Mouse (Mus musculus) gastrocnemius, postnatal 36 days (tissue): ENCODE measurements around the gene Ttc25. TPM values are rescaled to one million over a fixed set of nuclear protein-coding genes. Genes with fewer than 3 reads are reported as not detected.
A peak's percentile ranks its signal among the peaks of the same experiment; 100 is the strongest.
"Not testable (repeated sequence)": the region's sequence is repeated elsewhere in the genome, so short reads cannot be mapped to it uniquely, and the experiment has no call there.

Experiments
- DNase-seq, 2 experiments: peaks; one replicate each; pipeline ENCODE4 v3.0.0; 2022
- intact Hi-C: fragments of 180-260 bp; cut with DNase I; formaldehyde crosslinking; loops from one replicate; pipeline ENCODE4 v1.15.1; 2025
- total RNA-seq, 2 experiments: library from RNA; stranded (reverse); gene quantifications; 2 replicates each; pipeline ENCODE4 v1.2.3; 2021

The Ttc25 gene
- total RNA-seq, 2 experiments from 2014 or later, result 0.10 to 0.54 TPM

GRCm38 (mm10) chr11:100594608-100595007 lies 49.2 kb downstream of the Ttc25 start:
- DNase-seq, result no peak
- intact Hi-C loops, result no loop called here

DNA sequence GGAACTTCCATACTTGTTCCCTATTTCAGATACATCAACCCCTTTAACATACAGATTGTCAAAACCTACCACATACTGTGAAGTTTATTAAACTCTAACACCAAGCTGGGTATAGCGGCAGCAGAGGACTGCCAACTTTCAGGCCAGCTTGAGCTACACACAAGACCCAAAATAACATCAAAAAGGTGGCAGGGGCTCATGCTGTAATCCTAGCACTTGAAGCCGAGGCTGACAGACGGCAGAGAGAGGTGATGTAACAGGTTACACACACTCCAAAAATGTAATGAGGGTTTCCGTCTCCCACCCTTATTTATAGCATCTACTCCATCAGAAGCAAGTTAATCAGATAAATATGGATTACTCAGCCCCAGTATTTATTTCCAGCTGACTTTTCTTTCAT lies 50.1 kb downstream of the Ttc25 start:
- no peak for DNase-seq
- intact Hi-C loops, result no loop called here

DNA sequence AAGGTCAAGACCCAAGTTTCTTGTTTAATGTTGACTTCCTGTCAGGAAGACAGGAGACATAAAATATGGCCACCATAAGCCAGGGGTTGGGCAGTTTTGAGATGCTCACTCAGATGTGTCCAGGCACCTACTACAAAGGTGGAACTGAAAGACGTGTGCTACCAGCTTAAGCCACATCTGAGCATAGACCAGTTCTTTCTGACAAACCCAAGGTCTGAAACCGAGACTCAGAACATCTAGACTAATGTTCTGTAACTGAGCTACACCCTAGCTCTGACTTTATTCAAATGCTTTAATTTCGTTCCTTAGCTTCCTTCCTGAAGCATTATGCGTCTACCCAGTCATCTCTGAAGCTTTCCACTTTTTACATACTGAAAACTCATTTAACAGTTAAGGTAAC lies 52.7 kb downstream of the Ttc25 start:
- DNase-seq, result no peak
- intact Hi-C loops, result no loop called here

GRCm38 (mm10) chr11:100601372-100601771 lies 56.0 kb downstream of the Ttc25 start:
- intact Hi-C loops, result no loop called here

GRCm38 (mm10) chr11:100603155-100603554 lies 57.7 kb downstream of the Ttc25 start:
- no peak for DNase-seq
- intact Hi-C loops, result no loop called here

More at GRCm38 (mm10) chr11:100601372-100601771, 56.0 kb downstream of the Ttc25 start:
- no peak for DNase-seq

DNA sequence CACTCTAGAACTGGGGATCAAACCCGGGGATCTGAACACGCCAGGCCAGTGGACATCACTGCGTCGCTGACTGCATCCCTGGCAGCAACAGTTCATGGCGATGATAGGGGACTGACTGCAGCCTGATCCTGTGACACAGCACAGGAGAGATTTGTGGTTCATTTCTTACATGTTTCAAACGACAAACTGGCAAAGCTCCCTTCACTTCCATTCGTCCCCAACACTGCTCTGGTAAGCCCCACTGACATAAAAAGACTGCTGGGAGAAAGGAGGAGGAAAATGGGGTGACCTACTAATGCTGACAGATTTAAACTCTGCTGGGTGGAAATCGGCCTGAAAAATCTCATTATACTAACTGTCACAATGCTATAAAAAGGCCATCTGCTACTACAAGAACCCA lies 58.4 kb downstream of the Ttc25 start:
- no peak for DNase-seq
- intact Hi-C loops, result no loop called here

DNA sequence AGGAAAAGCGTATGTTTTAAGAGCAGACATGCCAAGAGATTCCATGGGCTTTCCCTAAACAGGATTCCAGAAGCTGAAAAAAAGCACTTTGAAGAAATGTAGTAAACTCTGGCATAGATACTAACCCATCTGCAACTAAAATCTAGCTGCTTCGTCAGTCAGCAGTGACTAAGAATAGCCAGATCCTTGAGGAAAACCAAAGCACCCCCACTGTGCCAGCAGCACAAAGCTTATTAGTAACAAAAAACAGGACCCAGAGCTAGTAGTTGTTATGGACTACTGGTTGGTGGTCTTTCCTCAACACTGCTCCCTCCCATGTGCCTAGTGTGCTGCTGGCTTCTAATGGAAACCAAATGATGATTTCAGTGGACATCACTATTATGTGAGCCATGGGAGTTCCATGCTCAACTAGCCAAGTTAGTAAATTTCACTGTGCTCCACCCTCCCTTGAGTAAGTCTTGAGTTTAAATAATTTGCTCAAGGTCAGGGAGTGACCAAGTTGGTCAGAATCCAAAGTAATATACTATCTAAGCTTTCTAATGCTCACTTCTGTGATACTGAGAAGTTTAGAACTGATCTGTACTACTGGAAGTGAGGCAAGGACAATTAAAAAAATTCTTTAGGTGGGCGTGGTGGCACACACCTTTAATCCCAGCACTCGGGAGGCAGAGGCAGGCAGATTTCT lies 59.1 kb downstream of the Ttc25 start:
- intact Hi-C loops, result no loop called here
- DNase-seq, result no peak

GRCm38 (mm10) chr11:100605451-100605850 lies 60.0 kb downstream of the Ttc25 start:
- no peak for DNase-seq
- intact Hi-C loops, result no loop called here

GRCm38 (mm10) chr11:100607121-100607520 lies 61.7 kb downstream of the Ttc25 start:
- intact Hi-C loops, result no loop called here
- no peak for DNase-seq

DNA sequence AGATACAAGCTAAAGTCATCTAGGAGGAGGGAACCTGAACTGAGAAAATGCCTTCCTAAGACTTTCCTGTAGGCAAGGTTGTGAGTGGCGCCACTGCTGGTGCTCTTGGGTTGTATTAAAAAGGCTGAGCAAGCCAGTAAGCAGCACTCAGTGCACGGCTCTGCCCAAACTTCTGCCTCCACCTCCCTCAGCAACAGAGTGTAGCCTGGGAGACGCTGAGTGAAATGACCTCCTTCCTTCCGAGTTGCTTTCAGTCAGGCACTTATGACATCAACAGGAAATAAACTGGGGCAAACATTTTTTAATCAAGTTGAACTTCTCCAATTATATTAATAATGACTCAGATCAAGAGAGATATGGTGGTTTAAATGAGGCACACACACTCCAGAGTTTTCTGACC lies 63.4 kb downstream of the Ttc25 start:
- no peak for DNase-seq
- intact Hi-C loops, result no loop called here

- no peak for DNase-seq
- intact Hi-C loops, result no loop called here
Measured at GRCm38 (mm10) chr11:100609355-100609996, 64.1 kb downstream of the Ttc25 start.

- no peak for DNase-seq
- intact Hi-C loops, result no loop called here
Measured at GRCm38 (mm10) chr11:100609997-100610680, 64.7 kb downstream of the Ttc25 start.

DNA sequence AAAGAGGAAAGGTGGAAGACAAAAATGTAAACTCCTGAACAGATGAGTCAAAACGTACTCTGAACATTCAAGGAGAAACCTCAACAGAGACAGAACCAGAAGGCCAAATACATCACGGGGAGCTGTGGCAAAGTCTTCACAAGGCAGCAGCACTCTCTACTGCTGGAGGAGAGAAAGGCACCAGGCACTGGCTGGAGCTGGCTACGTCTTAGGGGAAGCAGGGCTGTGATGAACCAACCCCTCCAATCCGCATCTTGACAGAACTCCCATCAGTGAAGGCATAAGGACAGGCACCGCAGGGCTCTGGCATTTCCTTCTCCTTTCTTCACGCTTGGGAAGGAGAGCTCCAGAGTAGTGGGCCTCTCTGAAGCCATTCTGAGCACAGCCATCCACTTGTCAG lies 66.2 kb downstream of the Ttc25 start:
- intact Hi-C loops, result no loop called here
- DNase-seq, result no peak

GRCm38 (mm10) chr11:100613241-100613640 lies 67.8 kb downstream of the Ttc25 start:
- DNase-seq, result no peak
- intact Hi-C loops, result no loop called here

GRCm38 (mm10) chr11:100616332-100616731 lies 70.9 kb downstream of the Ttc25 start:
- intact Hi-C loops, result no loop called here
- no peak for DNase-seq

- DNase-seq, intact Hi-C loops: not testable (repeated sequence)
Measured at GRCm38 (mm10) chr11:100616836-100617235, 71.4 kb downstream of the Ttc25 start.

DNA sequence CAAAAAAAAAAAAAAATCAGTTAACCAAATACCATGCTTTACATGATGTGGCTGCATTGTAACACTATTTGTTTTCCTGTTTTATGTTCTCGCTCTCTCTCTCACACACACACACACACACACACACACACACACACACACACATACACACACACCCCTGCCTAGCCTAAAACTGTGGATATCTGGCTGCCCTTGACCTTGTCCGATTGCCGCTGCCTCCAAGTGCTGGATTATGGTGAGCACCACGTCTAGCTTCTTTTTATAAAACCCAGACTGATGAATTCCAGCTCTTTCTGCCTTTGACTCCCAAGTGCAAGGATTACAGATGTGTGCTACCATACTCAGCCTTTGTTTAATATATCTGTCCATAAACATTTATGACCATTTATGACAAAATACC lies 72.1 kb downstream of the Ttc25 start:
- no peak for DNase-seq
- intact Hi-C loops, result no loop called here

GRCm38 (mm10) chr11:100618761-100619484 lies 73.5 kb downstream of the Ttc25 start, which contains the start of gene Nkiras2:
TSS of gene Nkiras2 (plus strand) at chr11:100619244.
- intact Hi-C loops, result no loop called here
- peak in 1 of 2 experiments; percentile 48 for DNase-seq

DNA sequence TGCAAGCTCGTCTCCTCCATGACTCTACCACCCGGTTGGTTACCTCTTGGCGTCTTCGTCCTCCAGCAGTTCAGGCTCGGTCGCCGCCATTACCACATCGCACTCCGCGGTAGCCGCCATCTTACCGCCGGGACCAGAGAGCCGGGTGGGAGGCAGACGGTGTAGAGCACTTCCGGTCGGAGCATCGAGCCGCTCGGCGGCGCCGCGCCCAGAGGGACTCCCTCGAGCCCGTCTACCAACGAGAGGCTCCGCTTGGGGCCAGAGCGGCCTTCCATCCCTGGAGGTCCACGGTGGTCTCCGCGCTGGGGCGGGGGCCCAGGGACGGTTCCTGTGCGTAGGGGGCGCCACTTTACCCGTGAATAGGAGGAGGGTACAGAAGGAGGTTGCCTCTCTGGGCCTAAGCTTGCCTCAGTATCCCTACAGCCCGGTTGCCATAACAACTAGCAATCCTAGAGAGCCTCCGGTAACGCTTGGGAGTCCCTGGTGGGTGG lies 74.1 kb downstream of the Ttc25 start:
- DNase-seq, result peak; percentile 93
- intact Hi-C loops, result no loop called here

GRCm38 (mm10) chr11:100619982-100620381 lies 74.6 kb downstream of the Ttc25 start, which contains the start of gene Dnajc7:
TSS of gene Dnajc7 (minus strand) at chr11:100620168.
- DNase-seq, result no peak
- intact Hi-C loops, result no loop called here
